Mouse (Mus musculus): ENCODE results near the gene Polr2c.
A peak's percentile ranks its signal among the peaks of the same experiment; 100 is the strongest.
"Not testable (repeated sequence)": the region's sequence is repeated elsewhere in the genome, so short reads cannot be mapped to it uniquely, and the experiment has no call there.

Polr2c gene

DNA sequence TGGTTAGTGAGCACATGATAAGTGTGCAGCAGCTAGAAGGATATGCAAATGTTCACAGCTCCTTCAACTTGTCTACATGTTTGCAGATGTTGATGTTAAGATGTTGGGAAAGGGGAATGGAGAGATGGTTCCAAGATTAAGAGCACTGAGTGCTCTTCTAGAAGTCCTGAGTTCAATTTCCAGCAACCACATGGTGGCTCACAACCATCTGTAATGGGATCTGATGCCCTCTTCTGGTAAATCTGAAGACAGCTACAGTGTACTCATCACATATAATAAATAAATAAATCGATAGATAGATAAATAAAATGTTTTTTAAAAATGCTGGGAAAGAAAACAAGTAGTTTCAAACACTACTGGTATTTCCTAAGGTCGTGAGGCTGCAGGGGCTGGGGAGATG lies 16.1 kb upstream of the Polr2c start:
- no peak for DNase-seq

DNA sequence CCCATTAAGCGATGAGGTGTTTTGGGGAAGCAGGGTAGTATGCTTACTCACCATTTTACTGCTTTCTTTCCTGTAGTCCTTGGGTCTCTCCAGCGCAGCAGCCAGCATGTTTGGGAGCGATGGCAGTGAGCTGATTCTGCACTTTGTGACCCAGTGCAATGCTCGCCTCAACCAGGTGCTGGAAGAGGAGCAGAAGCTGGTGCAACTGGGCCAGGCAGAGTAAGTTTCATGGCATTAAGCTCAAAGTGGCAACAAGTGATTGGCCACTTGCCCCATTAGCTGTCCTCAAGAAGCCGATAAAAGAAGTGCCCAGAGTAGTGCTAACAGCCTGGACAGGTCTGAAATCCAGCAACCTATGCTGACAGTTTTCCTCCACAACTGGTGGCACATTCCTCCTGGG lies 7.2 kb upstream of the Polr2c start:
- DNase-seq: no peak

- DNase-seq: not testable (repeated sequence)
These were observed 2.5 kb upstream of the Polr2c start for GRCm38 (mm10) chr8:94854761-94855160.

DNA sequence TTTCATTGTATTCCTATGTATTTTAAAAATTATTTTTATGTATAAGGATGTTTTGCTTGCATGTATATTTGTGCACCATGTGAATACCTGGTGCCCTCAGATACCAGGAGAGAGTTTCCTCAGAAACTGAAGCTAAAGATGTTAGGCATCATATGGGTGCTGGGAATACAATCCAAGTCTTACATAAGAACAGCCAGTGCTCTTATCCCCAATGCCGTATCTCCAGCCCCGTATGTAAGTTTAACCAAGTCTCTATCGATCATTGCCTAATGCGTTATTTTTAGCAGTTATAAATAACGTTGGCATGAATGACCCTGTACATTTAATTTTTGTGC lies 272 bp upstream of the Polr2c start:
- no peak for DNase-seq

GRCm38 (mm10) chr8:94861352-94861910 lies 4.2 kb downstream of the Polr2c start:
- DNase-seq: peak; percentile 77

DNA sequence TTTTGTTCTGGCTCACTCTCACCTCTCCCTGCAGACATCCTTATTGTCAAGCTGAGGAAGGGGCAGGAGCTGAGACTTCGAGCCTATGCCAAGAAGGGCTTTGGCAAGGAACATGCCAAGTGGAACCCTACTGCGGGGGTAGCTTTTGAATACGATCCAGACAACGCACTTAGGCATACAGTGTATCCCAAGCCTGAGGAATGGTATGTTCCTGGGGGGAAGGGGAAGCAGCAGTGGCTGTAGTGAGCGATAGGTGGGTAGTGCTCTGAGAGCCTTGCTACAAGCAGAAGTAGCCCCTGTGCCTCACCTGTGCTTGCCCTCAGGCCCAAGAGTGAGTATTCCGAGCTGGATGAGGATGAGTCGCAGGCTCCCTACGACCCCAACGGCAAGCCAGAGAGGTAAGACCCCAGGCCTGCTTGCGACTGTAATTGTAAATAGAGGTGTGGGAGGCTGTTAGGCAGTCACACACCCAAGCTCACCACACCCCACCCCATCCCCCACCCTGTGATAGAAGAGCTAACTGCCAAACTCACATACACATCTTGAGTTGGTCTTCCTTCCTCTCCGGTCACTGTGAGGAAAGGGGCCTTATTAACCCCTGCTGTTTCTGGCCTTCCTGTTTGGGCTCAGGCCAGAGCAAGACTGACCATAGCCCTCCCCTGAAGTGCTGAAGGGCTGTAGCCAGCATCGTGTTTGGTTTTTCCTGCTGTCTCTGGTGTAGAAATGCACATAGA lies 5.4 kb downstream of the Polr2c start:
- DNase-seq: peak; percentile 62

DNA sequence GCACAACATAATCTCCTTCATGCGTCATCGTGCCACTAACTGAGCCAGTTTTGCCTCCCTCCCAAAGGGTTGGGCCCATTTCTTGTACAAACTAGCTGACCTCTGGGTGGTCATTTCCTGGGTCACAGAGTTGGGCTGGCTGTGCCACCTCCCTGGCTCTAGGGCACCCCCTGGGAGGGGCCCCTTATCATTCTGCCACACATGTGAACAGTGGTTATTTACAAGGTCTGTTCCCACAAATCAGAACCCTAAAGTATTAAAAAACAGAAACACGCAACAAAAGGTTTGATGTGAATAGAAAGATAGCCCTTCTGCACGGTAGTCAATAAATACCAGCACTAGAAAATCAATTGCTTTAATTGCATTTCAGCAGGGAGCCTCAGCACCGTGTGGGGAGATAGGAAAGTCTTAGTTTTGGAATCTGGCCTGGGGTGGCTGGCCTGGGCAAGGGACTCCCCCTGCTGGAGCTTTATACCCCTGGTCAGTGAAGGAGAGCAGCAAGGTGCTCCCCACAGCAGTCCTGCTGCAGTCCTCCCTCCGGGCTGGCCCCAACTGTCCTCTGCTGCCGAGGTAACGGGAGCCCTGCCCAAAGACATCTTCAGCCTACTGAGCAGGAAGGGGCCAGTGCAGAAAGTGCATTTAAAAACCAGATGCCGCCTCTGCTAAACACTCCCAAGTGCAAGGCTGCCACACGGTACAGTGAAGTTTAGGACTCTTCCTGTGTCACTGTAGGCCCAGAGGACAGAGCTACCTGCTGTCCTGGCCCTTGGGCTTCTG lies 6.8 kb downstream of the Polr2c start:
- DNase-seq: no peak

GRCm38 (mm10) chr8:94865292-94865691 lies 8.0 kb downstream of the Polr2c start:
- no peak for DNase-seq

GRCm38 (mm10) chr8:94866921-94867320 lies 9.7 kb downstream of the Polr2c start:
- DNase-seq: no peak

DNA sequence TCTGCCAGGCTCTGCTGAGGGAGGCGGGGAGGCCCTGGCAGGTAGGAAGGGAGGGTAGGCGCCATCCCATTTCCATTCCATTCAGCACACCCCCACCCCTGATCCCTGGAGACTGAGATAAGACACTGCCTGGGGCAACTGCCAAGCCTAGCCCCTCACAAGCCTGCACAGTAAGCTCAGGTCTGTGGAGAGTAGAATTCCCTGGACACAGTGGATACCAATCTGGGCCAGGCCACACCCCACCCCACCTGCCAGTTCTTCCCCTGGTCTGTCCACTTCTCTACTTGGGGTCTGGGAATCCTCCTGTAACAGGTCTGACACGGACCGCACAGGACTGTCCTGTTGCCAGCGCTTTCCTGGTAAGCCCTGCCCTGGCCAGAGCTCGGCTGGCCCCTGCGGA lies 11.9 kb downstream of the Polr2c start:
- no peak for DNase-seq

DNA sequence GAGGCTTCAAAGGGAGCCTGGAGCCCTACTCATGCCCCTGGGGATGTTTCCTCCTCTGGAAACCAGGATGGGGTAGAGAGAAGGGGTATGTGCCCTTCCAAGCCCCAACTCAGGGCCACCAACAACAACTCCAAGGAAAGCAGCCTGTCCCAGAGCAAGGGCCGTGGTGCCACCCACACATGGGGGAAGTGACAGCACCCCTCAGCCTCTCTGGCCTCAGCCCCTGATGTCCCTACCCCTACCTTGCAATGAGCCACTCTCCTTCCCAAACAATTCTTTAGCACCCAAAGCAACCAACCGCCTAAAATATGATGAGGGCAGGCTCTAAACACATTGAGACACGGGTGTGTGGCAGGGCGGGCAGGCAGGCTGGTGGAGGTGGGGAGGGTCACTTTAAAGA lies 12.8 kb downstream of the Polr2c start:
- no peak for DNase-seq

DNA sequence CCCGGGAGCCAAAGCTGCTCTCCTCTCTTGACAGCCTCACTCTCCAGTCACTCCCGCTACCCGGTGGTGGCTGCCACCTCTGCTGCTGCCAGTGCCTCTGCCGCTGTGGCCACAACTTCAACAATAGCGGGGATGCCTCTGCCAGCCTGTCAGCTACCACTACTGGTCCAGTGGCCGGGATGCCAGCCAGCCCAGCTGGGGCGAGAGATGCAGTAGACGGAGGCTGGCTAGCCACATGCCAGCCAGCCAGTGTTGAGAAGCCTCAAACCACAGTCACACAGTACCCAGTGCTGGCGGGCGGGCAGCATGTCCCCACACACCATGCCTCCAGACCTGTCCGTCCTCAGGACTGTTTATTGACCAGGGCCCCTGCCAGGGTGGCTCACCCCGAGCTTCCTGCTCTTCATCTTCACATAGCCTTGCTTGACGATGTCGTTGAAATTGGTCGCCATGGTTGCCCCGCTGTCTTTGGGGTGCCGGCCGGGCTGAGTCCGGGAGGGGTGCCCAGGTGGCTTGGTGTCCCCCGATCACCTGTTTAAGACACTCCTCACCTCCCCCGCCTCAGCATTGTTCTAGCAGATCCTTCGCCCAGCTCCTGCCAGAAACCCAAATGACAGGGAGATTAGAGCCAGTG lies 13.3 kb downstream of the Polr2c start:
- no peak for DNase-seq

DNA sequence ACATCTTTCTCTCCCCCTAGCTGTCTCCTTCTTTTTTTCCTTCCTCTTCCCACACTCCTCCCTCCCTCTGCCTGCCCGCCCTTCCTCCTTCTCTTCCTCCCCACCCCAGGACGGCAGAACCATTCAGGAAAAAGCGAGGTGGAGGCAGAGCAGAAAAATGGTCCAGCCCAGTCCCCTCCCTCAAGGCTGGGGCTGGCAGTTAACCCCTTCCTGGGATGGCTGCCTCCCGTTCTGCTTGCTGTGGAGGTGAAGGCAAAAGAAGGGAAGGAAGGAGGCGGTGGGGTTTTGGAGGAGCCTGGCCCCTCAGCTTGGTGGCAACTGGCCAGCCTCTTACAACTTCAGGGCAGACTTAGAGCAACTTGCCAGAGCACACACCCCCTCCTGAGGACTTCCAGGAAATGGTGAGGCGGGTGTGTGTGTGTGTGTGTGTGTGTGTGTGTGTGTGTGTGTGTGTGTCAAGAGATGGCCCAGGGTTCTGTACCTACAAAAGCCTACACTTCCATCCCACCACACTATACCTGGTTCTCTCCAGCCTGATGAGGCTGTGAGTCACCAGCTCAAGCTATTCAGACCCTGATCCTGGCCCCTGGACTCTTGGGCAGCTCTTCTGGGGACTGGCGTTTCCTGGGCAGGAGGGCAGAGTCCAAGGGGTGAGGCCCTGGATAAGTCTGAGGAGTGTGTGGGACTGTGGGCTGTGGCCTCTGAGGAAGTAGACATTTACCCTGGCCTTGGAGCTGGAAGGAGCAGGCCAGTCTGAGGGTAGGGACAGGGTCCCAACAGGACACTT lies 14.1 kb downstream of the Polr2c start:
- peak; percentile 85 for DNase-seq

GRCm38 (mm10) chr8:94872156-94872555 lies 14.9 kb downstream of the Polr2c start:
- DNase-seq: no peak

DNA sequence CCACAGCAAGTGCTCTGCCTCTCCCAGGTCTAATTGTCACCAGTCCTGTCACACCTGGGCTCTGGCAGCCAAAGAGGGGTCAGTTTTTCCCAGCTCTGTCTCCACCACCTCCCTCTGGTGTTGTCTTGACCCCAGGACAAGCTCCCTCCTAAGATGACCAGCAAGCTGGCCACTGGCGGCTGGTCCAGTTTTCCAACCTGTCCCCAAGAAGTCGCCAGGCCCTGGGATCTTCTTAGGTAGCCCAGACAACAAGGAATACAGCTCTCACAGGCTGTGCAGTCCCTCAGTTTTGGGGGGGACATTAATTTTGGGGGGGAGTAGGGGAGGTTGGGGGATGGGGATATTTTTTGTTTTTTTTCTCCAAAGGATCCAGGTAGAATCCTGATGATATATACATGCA lies 15.3 kb downstream of the Polr2c start:
- DNase-seq: no peak

DNA sequence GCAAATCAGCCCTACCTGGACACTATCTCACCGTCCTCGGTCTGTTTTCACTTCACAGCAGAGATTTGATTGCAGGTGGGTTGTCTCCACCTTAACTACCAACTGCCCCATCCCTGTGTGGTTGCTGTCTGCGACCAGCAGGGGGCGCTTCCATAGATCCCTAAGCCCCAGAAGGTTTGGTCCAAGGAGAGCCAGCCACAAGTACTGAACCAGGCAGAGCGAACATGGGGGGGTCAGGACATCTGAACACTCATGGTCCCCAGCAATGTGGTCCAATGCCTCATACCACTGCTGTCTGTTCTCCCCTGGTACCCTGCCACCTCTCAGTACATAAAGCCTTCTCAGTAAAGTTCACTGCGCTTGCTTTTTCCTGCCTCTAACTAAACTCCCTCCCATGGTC lies 17.1 kb downstream of the Polr2c start:
- peak; percentile 83 for DNase-seq

- no peak for DNase-seq
These were observed 18.0 kb downstream of the Polr2c start for GRCm38 (mm10) chr8:94875096-94875870.

GRCm38 (mm10) chr8:94875871-94876150 lies 18.6 kb downstream of the Polr2c start:
- no peak for DNase-seq

DNA sequence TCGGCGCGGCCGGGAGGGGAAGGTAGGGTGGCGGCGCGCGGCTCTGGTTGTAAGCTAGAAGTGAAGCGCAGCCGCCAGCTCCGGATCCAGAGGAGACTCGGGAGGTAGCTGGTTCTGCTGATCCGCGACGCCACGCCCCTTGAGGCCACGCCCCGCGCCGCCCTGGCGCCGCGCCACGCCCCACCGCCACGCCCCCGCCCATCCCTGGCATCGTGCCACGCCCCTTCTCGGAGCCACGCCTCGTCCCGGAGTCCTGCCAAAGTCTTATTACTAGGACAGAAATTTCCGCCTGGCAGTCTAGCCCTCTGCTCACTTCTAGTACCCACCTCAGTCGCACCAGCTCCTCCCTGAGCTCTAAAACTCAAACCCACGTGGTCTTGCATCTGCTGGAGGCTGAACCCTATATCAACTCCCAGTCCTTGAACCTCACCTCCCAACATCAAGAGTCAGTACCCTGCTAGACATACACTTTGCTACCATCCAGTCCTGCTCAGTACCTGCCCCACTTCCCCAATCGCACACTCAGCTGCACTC lies 19.0 kb downstream of the Polr2c start, which contains the start of gene Dok4:
Dok4 (minus strand) TSS at position 134 of the 534 bp plus-strand sequence.
- peak; percentile 98 for DNase-seq

DNA sequence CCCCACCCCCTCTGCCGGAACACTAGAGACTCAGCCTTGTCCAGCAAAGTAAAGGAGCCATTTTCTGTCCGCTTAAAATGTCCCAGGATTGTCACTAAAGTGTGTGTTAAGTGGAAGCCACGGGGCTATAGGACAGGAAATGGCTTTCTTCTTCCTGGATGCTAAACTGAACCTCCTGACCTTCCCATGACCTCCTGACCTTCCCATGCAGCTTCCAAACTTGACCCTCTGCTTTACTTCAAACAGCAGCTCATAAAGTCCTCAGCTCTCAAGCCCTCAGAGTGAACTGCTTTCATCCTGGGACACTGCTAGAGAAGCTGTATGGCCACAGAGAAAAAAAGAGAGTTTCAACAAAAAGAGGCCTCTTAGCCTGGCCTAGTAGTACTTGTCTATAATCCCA lies 19.6 kb downstream of the Polr2c start:
- DNase-seq: no peak

- DNase-seq: no peak
These were observed 23.5 kb downstream of the Polr2c start for GRCm38 (mm10) chr8:94880742-94881141.

Data from kidney, postnatal 14 days (tissue).